Comparison of ENCODE assay signal across 8 mouse cellular contexts in the genomic region with DNA sequence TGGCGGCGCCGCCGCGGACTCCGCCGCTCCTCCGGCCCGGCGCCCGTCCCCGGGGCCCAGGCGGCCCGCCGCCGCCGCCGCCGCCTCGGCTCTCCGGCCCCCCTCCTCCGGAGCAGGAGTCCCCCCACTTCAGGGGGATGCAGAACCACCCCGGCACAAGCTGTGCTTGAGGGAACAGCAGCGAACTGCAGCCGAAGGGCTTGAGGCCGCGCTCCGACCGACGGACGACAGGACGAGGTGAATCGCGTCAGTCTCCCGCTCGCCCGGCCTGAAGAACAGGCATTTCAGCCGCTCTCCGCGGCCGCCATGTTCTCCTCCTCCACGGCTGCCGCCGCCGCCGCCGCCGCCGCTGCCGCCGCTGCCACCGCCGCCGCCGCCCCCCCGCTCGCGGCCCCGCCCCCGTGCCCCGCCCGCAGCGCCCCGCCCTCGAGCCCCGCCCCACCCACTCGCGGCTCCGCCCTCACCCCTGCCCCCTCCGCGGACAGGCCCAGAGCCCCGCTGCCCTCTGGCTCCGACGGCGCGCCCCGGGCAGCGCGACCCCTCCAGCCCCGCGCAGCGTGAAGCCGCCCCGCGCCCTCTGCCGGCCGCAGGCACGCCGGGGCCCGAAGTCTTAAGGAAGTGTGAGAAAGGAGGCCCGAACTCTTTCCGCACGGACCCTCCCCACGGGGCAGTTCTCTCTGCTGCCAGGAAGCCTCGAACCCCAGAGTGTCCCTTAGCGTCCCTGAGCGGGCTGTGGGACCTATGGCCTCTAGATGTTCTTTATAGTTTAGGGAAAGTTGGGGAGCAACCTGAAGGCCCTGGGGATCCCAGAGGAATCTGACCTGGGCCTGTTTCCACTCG. TPM values are rescaled to one million over a fixed set of nuclear protein-coding genes. Genes with fewer than 3 reads are reported as not detected.
DNase-seq lines count a peak whose midpoint lies in the region; ATAC-seq and TF ChIP-seq lines count a peak whose summit lies in the region.

A gene (minus strand): TSS at position 351 of the 840 bp plus-strand sequence.

- peaks cover 29% of the 10 kb centered on the region for H3K79me2 ChIP-seq in liver, adult 2 months (ENCODE audit: control insufficient read depth, insufficient read depth, low read length)

- no peaks in the 10 kb centered on the region for H3K9me3 ChIP-seq in embryonic facial prominence, embryonic 15.5 days (replicated peaks)
- no peaks in the 10 kb centered on the region for H3K9me3 ChIP-seq in kidney, embryonic 14.5 days (ENCODE audit: control insufficient read depth, low read length)

- H3K4me3 ChIP-seq in embryonic facial prominence, embryonic 15.5 days (replicated peaks): peak within 1 kb of the TSS; percentile 93
- peak within 1 kb of the TSS; percentile 80 for H3K4me3 ChIP-seq in kidney, embryonic 14.5 days (ENCODE audit: low read length)
- H3K4me3 ChIP-seq in liver, adult 2 months (ENCODE audit: insufficient read depth, low read depth, low read length): peak within 1 kb of the TSS; percentile 97

- peak; percentile 71 for DNase-seq in 416B (ENCODE audit: low read depth)
- peak; percentile 58 for DNase-seq in adrenal gland, postnatal 4 days (ENCODE audit: low spot score in 2 of 2)
- DNase-seq in heart, adult 9 months (ENCODE audit: low spot score in 2 of 2): peak; percentile 61 to 67
- DNase-seq in liver, adult 2 months (ENCODE audit: extremely low read depth, low read depth, low spot score): peak; percentile 26
- DNase-seq in spleen, postnatal 36 days (ENCODE audit: low spot score in 2 of 2): peak; percentile 73 to 76

- peaks cover 23% of the 10 kb centered on the region for H3K4me1 ChIP-seq in embryonic facial prominence, embryonic 15.5 days
- peaks cover 11% of the 10 kb centered on the region; the same call in 1 of the 2 replicates for H3K4me1 ChIP-seq in kidney, embryonic 14.5 days (ENCODE audit: control insufficient read depth, insufficient read depth, low read length)
- peaks cover 4% of the 10 kb centered on the region for H3K4me1 ChIP-seq in liver, adult 2 months (ENCODE audit: control insufficient read depth, insufficient read depth, low read length)

- H3K9ac ChIP-seq in embryonic facial prominence, embryonic 15.5 days: peak within 1 kb of the TSS; percentile 77
- peak within 1 kb of the TSS; percentile 86 for H3K9ac ChIP-seq in kidney, embryonic 14.5 days (ENCODE audit: low read depth, low read length)
- H3K9ac ChIP-seq in liver, adult 2 months (ENCODE audit: low read depth, low read length): peak within 1 kb of the TSS; percentile 98

- under 1% methylated on average over 51 of the region's 98 CpGs for WGBS in embryonic facial prominence, embryonic 15.5 days
- 1% methylated on average over 68 of the region's 98 CpGs for WGBS in kidney, embryonic 14.5 days
- WGBS in liver, adult 2 months: 4% methylated on average over 62 of the region's 98 CpGs

- H3K36me3 ChIP-seq in embryonic facial prominence, embryonic 15.5 days: no peaks in the 10 kb centered on the region
- H3K36me3 ChIP-seq in kidney, embryonic 14.5 days (ENCODE audit: control insufficient read depth, insufficient read depth, low read length): no peaks in the 10 kb centered on the region
- H3K36me3 ChIP-seq in liver, adult 2 months (ENCODE audit: control insufficient read depth, insufficient read depth, low read length): no peaks in the 10 kb centered on the region

- ATAC-seq in embryonic facial prominence, embryonic 15.5 days (ENCODE audit: insufficient number of reproducible peaks, low FRiP score, low TSS enrichment, low read depth): peak; percentile 78
- ATAC-seq in kidney, embryonic 14.5 days (ENCODE audit: low FRiP score, low TSS enrichment): peak; percentile 92
- peak; percentile 45 for ATAC-seq in monocyte, adult 5-6 weeks (replicated peaks; ENCODE audit: insufficient number of reproducible peaks, low FRiP score, low TSS enrichment, poor library complexity, severe bottlenecking)

- peak; percentile 53; the same call in 1 of the 2 replicates for TF ChIP-seq POLR2A in liver, adult 2 months (IDR thresholded peaks at IDR 0.05; ENCODE audit: extremely low read depth, insufficient read depth, low read length)

- peak; percentile 48 for TF ChIP-seq CTCF in liver, adult 2 months (IDR thresholded peaks at IDR 0.05; ENCODE audit: low read depth, low read length)

- H3K4me2 ChIP-seq in embryonic facial prominence, embryonic 15.5 days (replicated peaks): peak within 1 kb of the TSS; percentile 89
- peak within 1 kb of the TSS; percentile 94 for H3K4me2 ChIP-seq in kidney, embryonic 14.5 days (replicated peaks; ENCODE audit: low read depth, low read length)

- no peaks in the 10 kb centered on the region for H3K27me3 ChIP-seq in embryonic facial prominence, embryonic 15.5 days
- no peaks in the 10 kb centered on the region; the same call in 1 of the 2 replicates for H3K27me3 ChIP-seq in kidney, embryonic 14.5 days (ENCODE audit: control insufficient read depth, insufficient read depth, low read length)
- no peaks in the 10 kb centered on the region for H3K27me3 ChIP-seq in liver, adult 2 months (ENCODE audit: control insufficient read depth, insufficient read depth, low read length)

- H3K27ac ChIP-seq in embryonic facial prominence, embryonic 15.5 days (replicated peaks): peak within 1 kb of the TSS; percentile 95
- peak within 1 kb of the TSS; percentile 77 for H3K27ac ChIP-seq in kidney, embryonic 14.5 days (ENCODE audit: low read depth, low read length)
- H3K27ac ChIP-seq in liver, adult 2 months (replicated peaks; ENCODE audit: insufficient read depth, low read depth, low read length): peak within 1 kb of the TSS; percentile 92

RNA-seq across cellular contexts. Expression of the gene that starts here (rescaled TPM):
- total RNA-seq in adrenal gland, postnatal 4 days (2021): 10 to 100 TPM; 47.5 to 48.2 TPM
- 14.1 and 15.3 TPM in 2 replicates for polyA plus RNA-seq in embryonic facial prominence, embryonic 15.5 days (2015; fragmentation: Nextera tagmentation; extraction: Ambion mirVana)
- 8.9 and 10.6 TPM in 2 replicates for polyA plus RNA-seq in kidney, embryonic 14.5 days (2014; fragmentation: Nextera tagmentation; extraction: Ambion mirVana)
- total RNA-seq in liver, adult 2 months (2014; rRNA removed): 9.3 and 12.4 TPM in 2 replicates
- 8.0 and 9.3 TPM in 2 replicates for polyA plus RNA-seq in liver, adult 2 months (2012; rRNA removed)
- 36.9 to 81.2 TPM (median 70.4 TPM) in 3 replicates for total RNA-seq in monocyte, adult 5-6 weeks (2017)

Comparison
In these comparisons a context has a peak if more than half of its experiments do, and no peak if none do; other contexts are left out.
1. Peak in every context shown above with its lines: DNase-seq, ATAC-seq, H3K4me3 ChIP-seq and H3K27ac ChIP-seq.